Mouse (Mus musculus) liver, embryonic 14.5 days (tissue): ENCODE results near the gene Gart.

Source experiments
- CTCF ChIP-seq: IDR thresholded peaks from 2 replicates; pipeline ENCODE4 v1.5.1; 2016; ENCODE audit warnings: antibody characterized with exemption, low read depth, control low read depth
- EP300 ChIP-seq: IDR thresholded peaks from 2 replicates; pipeline ENCODE4 v1.6.1; 2016; ENCODE audit warnings: antibody characterized with exemption, low read depth

DNA sequence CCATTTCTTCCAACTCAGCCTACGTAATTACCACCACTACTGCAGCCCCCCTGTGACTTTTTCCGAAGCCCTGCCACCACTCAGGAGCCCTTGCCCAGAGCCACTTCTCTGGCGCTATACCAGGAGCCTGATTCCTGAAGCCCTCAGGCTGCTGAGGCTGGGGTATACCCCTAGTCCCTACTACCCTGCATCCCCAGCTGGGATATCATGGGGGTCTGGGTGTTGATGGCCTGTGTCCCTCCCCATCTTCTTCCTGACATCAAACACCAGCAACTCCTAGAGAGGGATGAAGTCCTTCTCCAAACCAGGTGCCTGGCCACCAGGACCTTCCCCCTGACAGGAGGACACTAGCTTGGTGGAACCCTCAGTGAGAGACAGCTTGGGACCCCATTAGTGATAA is 5.4 kb upstream of the Gart start:
- TF ChIP-seq CTCF (no peak), EP300 (no peak)
